In genomic region chr11:119190498-119190897, GRCm38 (mm10) we compare ENCODE assay signal across 8 mouse cellular contexts. TPM values are rescaled to one million over a fixed set of nuclear protein-coding genes. Genes with fewer than 3 reads are reported as not detected.
DNase-seq lines count a peak whose midpoint lies in the region; ATAC-seq and TF ChIP-seq lines count a peak whose summit lies in the region.

No protein-coding gene starts in this region.

- peak; percentile 68 for TF ChIP-seq CTCF in ES-Bruce4 (IDR thresholded peaks at IDR 0.05; ENCODE audit: low read depth, low read length)
- peak; percentile 88 for TF ChIP-seq CTCF in embryonic fibroblast, embryonic 13.5 days (IDR thresholded peaks at IDR 0.05; ENCODE audit: borderline replicate concordance, insufficient read depth, low read length)
- TF ChIP-seq CTCF in olfactory bulb, adult 2 months (IDR thresholded peaks at IDR 0.05; ENCODE audit: insufficient read depth, low read depth, low read length) = peak; percentile 68

- DNase-seq in adrenal gland, postnatal 36 days = peak; percentile 85 to 90
- DNase-seq in kidney, postnatal 10 days = peak; percentile 86
- peak; percentile 71 for DNase-seq in thymus, postnatal 25 days

- WGBS in heart, embryonic 16.5 days = 18% methylated on average over 11 of the region's 11 CpGs
- WGBS in lung, embryonic 16.5 days = 18% methylated on average over 11 of the region's 11 CpGs
- 23% methylated on average over 11 of the region's 11 CpGs for WGBS in olfactory bulb, adult 2 months

- no peaks in the 10 kb centered on the region for H3K27me3 ChIP-seq in ES-Bruce4 (ENCODE audit: control insufficient read depth, insufficient read depth, low read length, poor library complexity, severe bottlenecking)
- H3K27me3 ChIP-seq in heart, embryonic 16.5 days (ENCODE audit: control insufficient read depth, insufficient read depth, low read length) = 0 out of 2 replicates have a peak, but pooled peaks cover 2% of the 10 kb centered on the region
- H3K27me3 ChIP-seq in lung, embryonic 16.5 days (ENCODE audit: control insufficient read depth, insufficient read depth, low read depth, low read length) = no peaks in the 10 kb centered on the region

- no peaks in the 10 kb centered on the region for H3K36me3 ChIP-seq in ES-Bruce4 (ENCODE audit: control insufficient read depth, insufficient read depth, low read length, poor library complexity, severe bottlenecking)
- no peaks in the 10 kb centered on the region for H3K36me3 ChIP-seq in heart, embryonic 16.5 days (ENCODE audit: control insufficient read depth, insufficient read depth)
- H3K36me3 ChIP-seq in lung, embryonic 16.5 days (ENCODE audit: control insufficient read depth, insufficient read depth, low read length) = no peaks in the 10 kb centered on the region

- H3K9ac ChIP-seq in ES-Bruce4 (ENCODE audit: low read depth, poor library complexity, severe bottlenecking) = no peak overlapping the region
- no peak overlapping the region for H3K9ac ChIP-seq in heart, embryonic 16.5 days (ENCODE audit: low read length)
- H3K9ac ChIP-seq in lung, embryonic 16.5 days (ENCODE audit: low read length) = no peak overlapping the region

- H3K4me1 ChIP-seq in ES-Bruce4 (ENCODE audit: control insufficient read depth, insufficient read depth, low read length) = peaks cover 4% of the 10 kb centered on the region
- H3K4me1 ChIP-seq in embryonic fibroblast, embryonic 13.5 days (ENCODE audit: control insufficient read depth, insufficient read depth, low read length) = peaks cover 9% of the 10 kb centered on the region
- peaks cover 23% of the 10 kb centered on the region for H3K4me1 ChIP-seq in heart, embryonic 16.5 days (ENCODE audit: control insufficient read depth, insufficient read depth, low read length)
- peaks cover 36% of the 10 kb centered on the region for H3K4me1 ChIP-seq in lung, embryonic 16.5 days (replicated peaks; ENCODE audit: control insufficient read depth, insufficient read depth, low read length)
- peaks cover 19% of the 10 kb centered on the region for H3K4me1 ChIP-seq in olfactory bulb, adult 2 months (ENCODE audit: control insufficient read depth, insufficient read depth, low read length)

- no peak overlapping the region for H3K4me2 ChIP-seq in heart, embryonic 16.5 days (ENCODE audit: low read depth, low read length)
- no peak overlapping the region for H3K4me2 ChIP-seq in lung, embryonic 16.5 days (ENCODE audit: low read depth, low read length)

- H3K4me3 ChIP-seq in ES-Bruce4 (ENCODE audit: low read depth, low read length) = no peak overlapping the region
- no peak overlapping the region for H3K4me3 ChIP-seq in embryonic fibroblast, embryonic 13.5 days (ENCODE audit: insufficient read depth, low read length)
- H3K4me3 ChIP-seq in heart, embryonic 16.5 days (ENCODE audit: low read length) = no peak overlapping the region
- no peak overlapping the region for H3K4me3 ChIP-seq in lung, embryonic 16.5 days (ENCODE audit: low read length)
- no peak overlapping the region for H3K4me3 ChIP-seq in olfactory bulb, adult 2 months (ENCODE audit: insufficient read depth, low read depth, low read length)

- TF ChIP-seq EP300 in ES-Bruce4 (IDR thresholded peaks at IDR 0.05; ENCODE audit: insufficient read depth, low read depth, low read length) = no peak

- H3K9me3 ChIP-seq in ES-Bruce4 (replicated peaks; ENCODE audit: control insufficient read depth, insufficient read depth, low read length, poor library complexity, severe bottlenecking) = no peaks in the 10 kb centered on the region
- H3K9me3 ChIP-seq in heart, embryonic 16.5 days (replicated peaks; ENCODE audit: control insufficient read depth, low read length) = no peaks in the 10 kb centered on the region
- no peaks in the 10 kb centered on the region for H3K9me3 ChIP-seq in lung, embryonic 16.5 days (ENCODE audit: control insufficient read depth, low read length)

- H3K27ac ChIP-seq in ES-Bruce4 (ENCODE audit: insufficient read depth, low read length) = no peak overlapping the region
- no peak overlapping the region for H3K27ac ChIP-seq in embryonic fibroblast, embryonic 13.5 days (ENCODE audit: insufficient read depth, low read length)
- H3K27ac ChIP-seq in heart, embryonic 16.5 days (ENCODE audit: low read length) = no peak overlapping the region
- H3K27ac ChIP-seq in lung, embryonic 16.5 days (ENCODE audit: low read length) = no peak overlapping the region
- H3K27ac ChIP-seq in olfactory bulb, adult 2 months (ENCODE audit: insufficient read depth, low read depth, low read length) = no peak overlapping the region

- ATAC-seq in heart, embryonic 16.5 days (replicated peaks; ENCODE audit: extremely low read depth, insufficient read depth, low FRiP score) = peak; percentile 64
- peak; percentile 72 for ATAC-seq in lung, embryonic 16.5 days (ENCODE audit: low read depth)

- no peak for TF ChIP-seq POLR2A in ES-Bruce4 (IDR thresholded peaks at IDR 0.05; ENCODE audit: insufficient read depth, low read length)
- TF ChIP-seq POLR2A in embryonic fibroblast, embryonic 13.5 days (IDR thresholded peaks at IDR 0.05; ENCODE audit: low read depth, low read length) = no peak
- no peak for TF ChIP-seq POLR2A in olfactory bulb, adult 2 months (IDR thresholded peaks at IDR 0.05; ENCODE audit: insufficient read depth, low read depth, low read length)

RNA-seq across cellular contexts. Expression of gene Tbc1d16, which starts 37.8 kb away (rescaled TPM):
- polyA plus RNA-seq in ES-Bruce4 (2011; ENCODE audit: insufficient read depth, insufficient read length, low read depth, missing spikeins) = 15.8 and 15.9 TPM in 2 replicates
- 10 to 100 TPM; 14.3 to 15.9 TPM for total RNA-seq in adrenal gland, postnatal 36 days (2021)
- 10.6 TPM in 2 replicates for polyA plus RNA-seq in embryonic fibroblast, embryonic 13.5 days (2011; ENCODE audit: insufficient read length, low read depth, missing spikeins)
- 15.6 and 19.1 TPM in 2 replicates for polyA plus RNA-seq in heart, embryonic 16.5 days (2015; fragmentation: Nextera tagmentation; extraction: Ambion mirVana)
- 19.4 and 20.0 TPM in 2 replicates for polyA plus RNA-seq in lung, embryonic 16.5 days (2015; fragmentation: Nextera tagmentation; extraction: Ambion mirVana)
- not detected in 2 replicates for polyA plus RNA-seq in olfactory bulb, adult 2 months (2012; ENCODE audit: insufficient read depth, insufficient read length, low replicate concordance, missing spikeins)

RNA-seq across cellular contexts. Expression of gene Ccdc40, which starts 37.9 kb away (rescaled TPM):
- polyA plus RNA-seq in ES-Bruce4 (2011; ENCODE audit: insufficient read depth, insufficient read length, low read depth, missing spikeins) = 4.1 and 8.1 TPM in 2 replicates
- total RNA-seq in adrenal gland, postnatal 36 days (2021) = under 1 TPM; 0.40 to 0.66 TPM
- 0.60 and 0.81 TPM in 2 replicates for polyA plus RNA-seq in embryonic fibroblast, embryonic 13.5 days (2011; ENCODE audit: insufficient read length, low read depth, missing spikeins)
- 2.9 and 3.1 TPM in 2 replicates for polyA plus RNA-seq in heart, embryonic 16.5 days (2015; fragmentation: Nextera tagmentation; extraction: Ambion mirVana)
- polyA plus RNA-seq in lung, embryonic 16.5 days (2015; fragmentation: Nextera tagmentation; extraction: Ambion mirVana) = 6.3 and 9.2 TPM in 2 replicates
- polyA plus RNA-seq in olfactory bulb, adult 2 months (2012; ENCODE audit: insufficient read depth, insufficient read length, low replicate concordance, missing spikeins) = not detected in 2 replicates
